Mouse (Mus musculus) adrenal gland, adult (tissue): ENCODE data around the gene Cd180.
"Not testable (repeated sequence)": the region's sequence is repeated elsewhere in the genome, so short reads cannot be mapped to it uniquely, and the experiment has no call there.

Source experiments
- DNase-seq, 2 experiments: peaks; one replicate each; pipeline ENCODE4 v3.0.0; 2022 to 2023; ENCODE audit warnings: low spot score in 1 of 2; ENCODE audit not compliant: inconsistent age in 2 of 2

Gene Cd180

GRCm38 (mm10) chr13:102674083-102674482, 19.3 kb upstream of the Cd180 start:
- no peak for DNase-seq

GRCm38 (mm10) chr13:102677602-102678001, 15.8 kb upstream of the Cd180 start:
- DNase-seq: not testable (repeated sequence)

- peak; percentile 73 to 92 for DNase-seq
Measured at GRCm38 (mm10) chr13:102678482-102678881, 14.9 kb upstream of the Cd180 start.

GRCm38 (mm10) chr13:102684890-102685289, 8.5 kb upstream of the Cd180 start:
- DNase-seq: no peak

GRCm38 (mm10) chr13:102688121-102688520, 5.2 kb upstream of the Cd180 start:
- no peak for DNase-seq

- DNase-seq: no peak
Measured at GRCm38 (mm10) chr13:102689201-102690090, 3.9 kb upstream of the Cd180 start.

- no peak for DNase-seq
Measured at GRCm38 (mm10) chr13:102690184-102690583, 3.2 kb upstream of the Cd180 start.

- no peak for DNase-seq
Measured at GRCm38 (mm10) chr13:102691408-102692150, 1.8 kb upstream of the Cd180 start.

- DNase-seq: no peak
Measured at GRCm38 (mm10) chr13:102694154-102694553, 796 bp downstream of the Cd180 start.

- DNase-seq: no peak
Measured at GRCm38 (mm10) chr13:102695121-102695905, 2.0 kb downstream of the Cd180 start.

- no peak for DNase-seq
Measured at GRCm38 (mm10) chr13:102698335-102698734, 5.0 kb downstream of the Cd180 start.

- DNase-seq: peak; percentile 77 to 86
Measured at GRCm38 (mm10) chr13:102698751-102699323, 5.5 kb downstream of the Cd180 start.

- no peak for DNase-seq
Measured at GRCm38 (mm10) chr13:102700176-102700575, 6.8 kb downstream of the Cd180 start.

- DNase-seq: no peak
Measured at GRCm38 (mm10) chr13:102700744-102701143, 7.4 kb downstream of the Cd180 start.

GRCm38 (mm10) chr13:102716973-102717372, 23.6 kb downstream of the Cd180 start:
- DNase-seq: no peak

- no peak for DNase-seq
Measured at GRCm38 (mm10) chr13:102725416-102725815, 32.1 kb downstream of the Cd180 start.

GRCm38 (mm10) chr13:102725906-102726305, 32.5 kb downstream of the Cd180 start:
- DNase-seq: no peak

GRCm38 (mm10) chr13:102726876-102727275, 33.5 kb downstream of the Cd180 start:
- no peak for DNase-seq

- no peak for DNase-seq
Measured at GRCm38 (mm10) chr13:102728035-102728434, 34.7 kb downstream of the Cd180 start.

- DNase-seq: not testable (repeated sequence)
Measured at GRCm38 (mm10) chr13:102728951-102729350, 35.6 kb downstream of the Cd180 start.

- DNase-seq: no peak
Measured at GRCm38 (mm10) chr13:102733063-102733462, 39.7 kb downstream of the Cd180 start.
